Mouse (Mus musculus) natural killer cell, adult 2 months (primary cell): ENCODE measurements around the gene Gria3.

ENCODE experiments used
- DNase-seq, 2 experiments: peaks; one replicate each; pipeline ENCODE4 v3.0.0; 2022; ENCODE audit warnings: low spot score in 2 of 2

Gria3 gene

DNA sequence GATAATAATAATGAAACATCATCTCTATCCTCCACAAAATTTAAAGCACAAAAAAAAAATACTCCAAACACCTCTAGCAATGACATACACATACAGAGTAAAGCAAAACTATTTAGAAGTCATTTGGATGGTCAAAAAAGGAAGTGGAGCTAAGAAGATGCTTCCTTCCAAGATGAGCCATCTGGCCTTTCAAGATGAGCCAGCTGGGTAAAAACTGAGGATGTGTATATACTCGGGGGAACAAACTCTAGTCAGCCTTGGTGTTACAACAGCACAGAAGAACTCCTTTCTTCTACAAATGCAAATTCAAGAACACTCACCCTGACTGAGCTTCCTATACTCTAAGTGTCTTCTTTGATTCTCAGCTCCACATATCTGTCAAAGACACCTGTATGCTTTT is 172.4 kb downstream of the Gria3 start:
- DNase-seq: no peak

DNA sequence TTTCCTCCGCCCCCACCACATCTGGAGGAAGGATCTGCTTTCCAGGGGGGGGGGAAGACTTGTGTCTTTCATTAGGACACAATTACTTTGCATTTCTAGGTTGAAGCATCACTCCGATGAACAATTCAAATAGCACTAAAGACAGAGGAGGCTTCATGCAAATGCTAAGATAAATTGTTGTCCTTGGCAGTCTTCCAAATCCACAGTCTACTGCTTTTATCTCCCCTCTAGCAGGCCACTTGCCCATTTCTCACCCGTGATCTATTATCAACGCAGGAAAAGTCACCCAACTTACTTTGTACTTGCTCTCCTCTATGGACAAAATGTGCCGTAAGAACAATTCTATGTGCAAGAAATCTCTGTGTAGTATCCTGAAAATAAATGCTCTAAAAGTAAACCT is 178.1 kb downstream of the Gria3 start:
- no peak for DNase-seq

DNA sequence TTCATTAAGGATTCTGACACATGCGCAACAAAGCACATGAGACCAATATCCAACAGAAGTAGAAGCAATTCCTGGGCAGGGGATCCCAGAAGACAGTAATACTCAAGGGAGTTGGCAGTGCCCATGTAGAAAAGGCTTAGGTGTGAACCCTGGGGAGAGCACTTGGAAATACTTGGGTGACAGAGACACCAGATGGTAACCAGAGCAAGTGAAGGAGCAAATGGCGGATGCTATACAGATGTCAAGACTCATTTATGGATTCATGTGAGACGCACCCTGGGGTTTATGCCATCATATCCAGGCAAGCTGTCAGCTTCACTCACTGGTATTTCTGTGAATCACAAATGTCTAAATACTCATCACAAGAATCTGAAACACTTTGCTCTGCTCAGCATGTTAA is 187.0 kb downstream of the Gria3 start:
- no peak for DNase-seq

DNA sequence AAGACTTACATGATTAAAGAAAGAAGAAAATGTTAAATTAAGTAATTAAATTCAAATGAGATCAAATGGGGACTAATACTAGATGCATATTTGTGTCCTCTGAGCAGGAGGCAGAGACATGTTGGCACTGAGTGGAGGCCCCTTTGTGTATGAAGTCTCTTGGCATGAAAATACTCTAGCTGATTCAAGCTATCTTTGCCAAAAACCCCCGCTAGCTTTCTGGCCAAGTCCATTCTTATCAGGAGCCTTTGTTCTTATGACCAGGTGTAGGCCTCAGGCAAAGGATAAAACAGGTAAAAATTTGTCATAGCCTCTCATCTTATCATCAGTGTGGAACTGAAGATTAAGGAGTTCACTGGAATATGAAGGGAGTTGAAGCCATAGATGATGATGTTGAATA is 206.5 kb downstream of the Gria3 start:
- DNase-seq: no peak

DNA sequence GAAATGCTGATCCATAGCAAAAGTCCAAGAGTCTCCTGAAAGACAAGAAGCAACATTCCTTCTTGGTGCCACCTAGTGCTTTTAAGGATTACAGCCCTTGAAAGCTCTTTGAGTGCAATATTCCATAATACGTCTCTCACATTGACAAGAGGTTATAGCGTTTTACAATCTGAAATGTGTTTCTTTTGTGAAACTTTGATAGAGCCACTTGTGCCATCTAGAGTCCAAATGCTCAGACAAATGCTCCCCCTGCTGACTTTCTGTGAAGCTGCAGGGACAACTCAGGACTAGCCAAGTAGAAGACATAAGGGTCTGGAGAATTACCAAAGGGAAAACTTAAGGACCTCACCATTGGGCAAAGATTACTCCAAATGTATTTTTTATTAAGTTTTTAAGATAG is 214.3 kb downstream of the Gria3 start:
- DNase-seq: no peak

DNA sequence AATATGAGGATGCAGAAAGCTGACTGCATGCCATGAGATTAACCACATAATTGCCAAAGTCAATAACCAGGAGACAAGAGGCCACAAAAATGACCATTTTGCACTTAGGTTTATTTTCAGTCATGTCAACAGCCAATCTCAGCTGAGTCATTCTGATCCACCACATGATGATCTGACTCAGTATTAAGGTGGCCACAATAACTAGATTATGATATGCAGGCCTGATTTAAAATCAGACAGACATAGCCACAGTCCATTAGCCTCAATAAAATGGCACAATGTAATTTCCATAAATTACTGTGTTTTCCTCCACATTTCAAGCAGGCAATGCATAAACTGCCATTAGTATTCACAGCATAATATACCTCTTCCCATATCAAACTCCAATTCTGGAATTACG is 216.3 kb downstream of the Gria3 start:
- DNase-seq: no peak

DNA sequence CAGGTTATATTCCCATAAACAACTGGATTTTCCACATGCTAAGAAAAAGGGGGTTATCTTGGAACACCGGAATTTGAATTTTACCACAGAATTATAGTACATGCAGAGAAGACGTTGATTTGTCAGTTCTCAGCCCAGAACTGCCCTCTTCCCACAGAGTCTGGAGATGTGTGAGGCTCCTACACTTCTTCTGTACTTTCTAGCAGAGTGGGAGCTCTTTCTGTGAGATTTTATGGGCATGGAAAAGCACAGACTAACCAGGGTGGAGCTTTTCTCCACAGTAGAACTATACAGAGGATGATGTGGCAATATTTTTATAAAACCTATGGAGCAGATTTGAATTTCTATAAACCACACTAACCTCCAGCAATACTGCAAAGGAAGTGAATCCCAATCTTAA is 217.7 kb downstream of the Gria3 start:
- DNase-seq: no peak

DNA sequence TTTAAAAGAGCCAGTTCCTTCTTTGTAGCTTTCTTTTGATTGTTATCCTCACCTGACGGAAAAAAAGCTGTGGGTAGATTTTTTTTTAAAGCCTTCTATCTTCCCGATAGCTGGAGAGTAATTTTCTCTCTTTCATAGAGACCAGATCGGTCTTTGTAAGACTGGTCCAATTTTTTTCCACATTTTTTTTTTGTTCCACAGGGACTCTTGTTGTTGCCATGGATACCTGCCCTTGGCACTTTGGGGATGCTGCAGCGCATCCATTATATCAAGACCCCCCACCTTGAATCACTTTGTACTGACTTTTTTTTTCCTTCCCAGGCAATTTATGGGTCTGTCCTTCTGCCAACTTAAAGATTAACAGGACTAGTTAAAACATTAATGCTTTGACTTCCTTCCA is 232.9 kb downstream of the Gria3 start:
- DNase-seq: no peak

DNA sequence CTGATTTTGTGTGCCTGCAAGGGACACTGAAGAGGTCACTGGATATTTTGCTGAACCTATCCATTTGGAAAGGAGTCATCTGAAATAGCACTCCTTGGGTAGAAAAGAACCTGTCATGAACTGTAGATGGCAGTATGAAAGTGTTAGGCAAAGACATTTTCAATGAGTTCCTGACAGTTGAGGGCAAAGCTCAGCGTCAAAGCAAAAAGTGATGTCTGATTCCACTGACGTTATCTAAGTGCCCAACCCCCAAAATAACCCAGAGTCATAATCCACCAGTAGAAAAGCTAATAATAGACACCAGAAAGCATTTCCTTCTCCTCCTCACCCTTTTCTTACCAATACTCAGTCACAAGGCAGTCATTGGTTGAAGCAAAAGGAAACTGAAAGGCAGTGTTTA is 244.3 kb downstream of the Gria3 start:
- no peak for DNase-seq

DNA sequence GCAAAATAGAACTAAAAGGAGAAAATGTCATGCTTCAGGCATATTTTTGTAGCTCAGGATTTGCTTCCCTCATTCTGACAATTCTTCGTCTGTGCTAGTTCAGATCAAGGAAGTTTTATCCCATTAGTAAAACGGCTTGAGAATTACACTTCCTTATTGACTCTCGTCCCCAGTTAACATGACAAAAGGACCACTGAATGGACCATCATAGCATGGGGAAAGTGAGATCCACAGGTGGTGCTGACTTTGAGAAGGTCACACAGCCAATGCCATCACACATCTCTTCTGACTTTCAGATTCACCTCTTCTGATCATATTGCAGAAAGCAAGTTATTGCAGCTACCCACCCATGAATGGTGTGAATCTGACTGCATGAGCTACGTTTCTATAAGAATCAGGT is 257.1 kb downstream of the Gria3 start:
- no peak for DNase-seq

DNA sequence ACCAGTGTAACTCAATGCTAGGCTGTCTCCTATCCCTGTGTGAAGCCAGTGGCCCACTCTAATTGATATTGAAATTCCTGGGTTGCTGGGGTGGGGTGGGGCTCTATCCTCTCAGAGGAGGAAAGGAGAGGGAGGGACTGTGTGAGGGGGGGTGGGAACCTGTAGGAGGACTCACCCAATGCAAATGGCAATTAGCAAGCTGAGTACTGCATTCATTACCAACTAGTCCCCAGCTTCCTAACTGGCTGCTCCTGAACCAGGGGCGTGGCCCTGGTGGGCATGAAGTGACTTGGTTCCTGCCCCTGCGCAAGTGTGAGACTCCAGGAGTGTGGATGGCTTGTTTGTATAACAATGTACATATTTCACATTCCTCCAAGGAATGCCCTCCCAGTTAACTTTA is 288.2 kb downstream of the Gria3 start:
- no peak for DNase-seq

DNA sequence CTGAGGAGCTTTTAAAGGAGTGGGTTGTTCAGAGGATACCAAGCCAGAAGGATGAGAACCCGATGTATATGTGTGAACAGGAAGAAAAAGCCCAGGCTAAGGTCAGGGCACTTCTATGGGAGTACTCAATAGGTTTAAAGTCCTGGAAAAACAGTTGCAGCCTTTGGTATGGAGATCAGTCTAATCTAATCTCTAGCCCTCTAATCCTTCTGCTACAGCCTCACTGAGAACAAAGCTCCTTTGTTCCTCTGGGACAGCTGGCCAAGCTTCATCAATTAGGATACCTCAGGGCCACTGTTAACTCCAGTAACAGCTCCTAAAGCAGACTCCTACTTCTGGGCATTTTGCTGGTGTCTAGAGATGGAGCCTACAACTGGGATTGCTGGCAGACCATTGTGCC is 291.4 kb downstream of the Gria3 start:
- no peak for DNase-seq
